Mouse (Mus musculus): ENCODE results near the gene Nlrp4c. TPM values are rescaled to one million over a fixed set of nuclear protein-coding genes. Genes with fewer than 3 reads are reported as not detected.

Nlrp4c gene
- total and polyA plus RNA-seq, 3 experiments = not detected

- Histone ChIP-seq H3K27me3 (ENCODE audit: control insufficient read depth in 1 of 2, insufficient read depth in 2 of 2, low read length in 2 of 2) (no peaks in the 10 kb centered on the region), H3K9ac (ENCODE audit: control insufficient read depth, low read depth, low read length, poor library complexity, severe bottlenecking) (no peak overlapping the region), H3K27ac (ENCODE audit: control insufficient read depth, low read depth, low read length) (no peak overlapping the region), H3K79me2 (ENCODE audit: control insufficient read depth, insufficient read depth, low read length, poor library complexity) (peaks cover 13% of the 10 kb centered on the region), H3K4me3 (ENCODE audit: control insufficient read depth in 1 of 2, insufficient read depth in 1 of 2, low read depth in 2 of 2, low read length in 2 of 2) (no peak overlapping the region), H3K36me3 (ENCODE audit: control insufficient read depth in 1 of 2, insufficient read depth in 2 of 2, low read length in 2 of 2) (peaks cover 0 to 2% of the 10 kb centered on the region in 2 experiments; a peak in 1 of 4 replicates), H3K9me3 (replicated peaks; ENCODE audit: insufficient read depth, low read length) (no peaks in the 10 kb centered on the region), H3K4me1 (ENCODE audit: control insufficient read depth in 1 of 2, insufficient read depth in 2 of 2, low read length in 2 of 2) (peaks cover 0 to 2% of the 10 kb centered on the region in 2 experiments; a peak in 2 of 4 replicates)
- DNase-seq (ENCODE audit: low read depth, low spot score) = no peak
- no peak for TF ChIP-seq EP300 (IDR thresholded peaks at IDR 0.05; ENCODE audit: low read depth in 1 of 2, low read length in 2 of 2)
- TF ChIP-seq UBTF (IDR thresholded peaks at IDR 0.05; ENCODE audit: borderline replicate concordance, insufficient read depth, low read depth, low read length) = no peak
- no peak for TF ChIP-seq USF1 (IDR thresholded peaks at IDR 0.05; ENCODE audit: low read depth, low read length)
- no peak for TF ChIP-seq MEF2A (IDR thresholded peaks at IDR 0.05; ENCODE audit: extremely low read depth, insufficient replicate concordance, low read depth, low read length, poor library complexity, severe bottlenecking)
- no peak for TF ChIP-seq RAD21 (IDR thresholded peaks at IDR 0.05; ENCODE audit: low read depth, low read length)
- no peak for TF ChIP-seq JUND (IDR thresholded peaks at IDR 0.05; ENCODE audit: low read depth, low read length)
- no peak for TF ChIP-seq MAFK (IDR thresholded peaks at IDR 0.05; ENCODE audit: borderline replicate concordance, low read depth, low read length)
- TF ChIP-seq KAT2A (conservative IDR thresholded peaks at IDR 0.05; ENCODE audit: low read depth, low read length) = no peak
These were observed 94.3 kb downstream of the Nlrp4c start for GRCm38 (mm10) chr7:6139295-6139694.

- Histone ChIP-seq H3K36me3 (ENCODE audit: control insufficient read depth in 1 of 2, insufficient read depth in 2 of 2, low read length in 2 of 2) (peaks cover 2 to 13% of the 10 kb centered on the region in 2 experiments; a peak in 3 of 4 replicates), H3K27ac (ENCODE audit: control insufficient read depth, low read depth, low read length) (no peak overlapping the region), H3K4me3 (ENCODE audit: control insufficient read depth in 1 of 2, insufficient read depth in 1 of 2, low read depth in 2 of 2, low read length in 2 of 2) (no peak overlapping the region)
These were observed 99.1 kb downstream of the Nlrp4c start for GRCm38 (mm10) chr7:6143991-6144531.

More at GRCm38 (mm10) chr7:6143991-6144531, 99.1 kb downstream of the Nlrp4c start:
- no peaks in the 10 kb centered on the region for H3K27me3 ChIP-seq (ENCODE audit: control insufficient read depth in 1 of 2, insufficient read depth in 2 of 2, low read length in 2 of 2)
- H3K4me1 ChIP-seq (ENCODE audit: control insufficient read depth in 1 of 2, insufficient read depth in 2 of 2, low read length in 2 of 2) = peaks cover 0 to 30% of the 10 kb centered on the region in 2 experiments
- no peak for DNase-seq (ENCODE audit: low read depth, low spot score)
- no peaks in the 10 kb centered on the region for H3K9me3 ChIP-seq (replicated peaks; ENCODE audit: insufficient read depth, low read length)
- H3K79me2 ChIP-seq (ENCODE audit: control insufficient read depth, insufficient read depth, low read length, poor library complexity) = peaks cover 53% of the 10 kb centered on the region
- no peak overlapping the region for H3K9ac ChIP-seq (ENCODE audit: control insufficient read depth, low read depth, low read length, poor library complexity, severe bottlenecking)
- no peak for TF ChIP-seq UBTF (IDR thresholded peaks at IDR 0.05; ENCODE audit: borderline replicate concordance, insufficient read depth, low read depth, low read length)
- TF ChIP-seq CHD2 (IDR thresholded peaks at IDR 0.05; ENCODE audit: low read length) = no peak
- TF ChIP-seq MEF2A (IDR thresholded peaks at IDR 0.05; ENCODE audit: extremely low read depth, insufficient replicate concordance, low read depth, low read length, poor library complexity, severe bottlenecking) = no peak
- no peak for TF ChIP-seq JUND (IDR thresholded peaks at IDR 0.05; ENCODE audit: low read depth, low read length)
- TF ChIP-seq KAT2A (conservative IDR thresholded peaks at IDR 0.05; ENCODE audit: low read depth, low read length) = no peak
- TF ChIP-seq POLR2AphosphoS5 (IDR thresholded peaks at IDR 0.05; ENCODE audit: borderline replicate concordance, low read depth, low read length) = no peak
- no peak for TF ChIP-seq SMC3 (IDR thresholded peaks at IDR 0.05; ENCODE audit: low read depth, low read length)
- no peak for TF ChIP-seq NELFE (IDR thresholded peaks at IDR 0.05; ENCODE audit: low read depth, low read length)
- no peak for TF ChIP-seq GATA1 (IDR thresholded peaks at IDR 0.05; ENCODE audit: low read depth, low read length)
- TF ChIP-seq TCF12 (IDR thresholded peaks at IDR 0.05; ENCODE audit: low read depth, low read length) = no peak
- no peak for TF ChIP-seq MAZ (IDR thresholded peaks at IDR 0.05; ENCODE audit: low read depth, low read length)
- no peak for TF ChIP-seq USF1 (IDR thresholded peaks at IDR 0.05; ENCODE audit: low read depth, low read length)
- TF ChIP-seq POLR2A (IDR thresholded peaks at IDR 0.05; ENCODE audit: control insufficient read depth in 1 of 2, insufficient read depth in 1 of 2, low read depth in 1 of 2, low read length in 2 of 2, poor library complexity in 1 of 2) = no peak
- TF ChIP-seq MAX (IDR thresholded peaks at IDR 0.05; ENCODE audit: low read length) = no peak
- no peak for TF ChIP-seq MXI1 (IDR thresholded peaks at IDR 0.05; ENCODE audit: low read depth, low read length)
